Mouse (Mus musculus) midbrain, postnatal 0 days (tissue): ENCODE data around the gene Oxnad1. TPM values are rescaled to one million over a fixed set of nuclear protein-coding genes. Genes with fewer than 3 reads are reported as not detected.
"Not testable (repeated sequence)": the region's sequence is repeated elsewhere in the genome, so short reads cannot be mapped to it uniquely, and the experiment has no call there.

Experiments used
- ATAC-seq: fragments of 200-750 bp; cut with Nextera tagmentation; 2 replicates; pipeline ENCODE4 v1.8.0; 2017; ENCODE audit warnings: moderate number of reproducible peaks, mild to moderate bottlenecking, moderate TSS enrichment, moderate library complexity; ENCODE audit not compliant: low FRiP score
- DNase-seq: peaks from one replicate; pipeline ENCODE4 v3.0.0-alpha.2; 2015; ENCODE audit warnings: low spot score
- H3K27ac ChIP-seq: fragments of 300-500 bp; sonication (generic); 2 replicates; pipeline ENCODE4 v1.5.1; 2014; ENCODE audit warnings: low read depth, mild to moderate bottlenecking, low read length, mixed read lengths
- H3K27me3 ChIP-seq: fragments of 300-500 bp; sonication (generic); 2 replicates; pipeline ENCODE4 v1.6.1; 2014; ENCODE audit warnings: low read length, control low read depth, mixed read lengths; ENCODE audit not compliant: insufficient read depth
- H3K36me3 ChIP-seq: fragments of 300-500 bp; sonication (generic); 2 replicates; pipeline ENCODE4 v1.6.1; 2014; ENCODE audit warnings: low read length, control low read depth, mixed read lengths; ENCODE audit not compliant: insufficient read depth
- H3K4me1 ChIP-seq: fragments of 300-500 bp; sonication (generic); 2 replicates; pipeline ENCODE4 v1.6.1; 2014; ENCODE audit warnings: mild to moderate bottlenecking, control low read depth, antibody characterized with exemption, low read length, mixed read lengths; ENCODE audit not compliant: insufficient read depth
- H3K4me2 ChIP-seq: fragments of 300-500 bp; sonication (generic); 2 replicates; pipeline ENCODE4 v1.6.1; 2014; ENCODE audit warnings: low read depth, mild to moderate bottlenecking, low read length, mixed read lengths; ENCODE audit not compliant: poor library complexity, severe bottlenecking
- H3K4me3 ChIP-seq: fragments of 300-500 bp; sonication (generic); 2 replicates; pipeline ENCODE4 v1.5.1; 2014; ENCODE audit warnings: low read depth, mild to moderate bottlenecking, low read length, moderate library complexity
- H3K9ac ChIP-seq: fragments of 300-500 bp; sonication (generic); replicated peaks from 2 replicates; pipeline ENCODE4 v1.6.1; 2014; ENCODE audit warnings: mild to moderate bottlenecking, low read length, moderate library complexity, mixed read lengths; ENCODE audit not compliant: poor library complexity, severe bottlenecking
- H3K9me3 ChIP-seq: fragments of 300-500 bp; sonication (generic); 2 replicates; pipeline ENCODE4 v1.6.1; 2016; ENCODE audit warnings: low read length, control low read depth
- CTCF ChIP-seq: IDR thresholded peaks from 2 replicates; pipeline ENCODE4 v1.5.1; 2016; ENCODE audit warnings: antibody characterized with exemption, mild to moderate bottlenecking
- WGBS: fragments of 180-500 bp; shearing (Covaris S2); extraction: QIAGEN DNeasy Blood & Tissue Kit; methylation state at CpG from one replicate; pipeline ENCODE4 v1.1.7; 2014; 5-methylcytosine and 5-hydroxymethylcytosine counted together
- polyA plus RNA-seq: library from polyadenylated mRNA; unstranded; fragments of >200 nt; fragmentation: Nextera tagmentation; extraction: Ambion mirVana; gene quantifications from 2 replicates; pipeline ENCODE4 v1.2.1, GENCODE M21; 2015
- total RNA-seq: library from RNA; depleted of rRNA; stranded (reverse); fragments of >200 nt; gene quantifications from 2 replicates; pipeline ENCODE4 v1.2.3, GENCODE M21; 2014

Gene Oxnad1
- total and polyA plus RNA-seq, 2 experiments from 2014 or later: 17.8 to 22.6 TPM

DNA sequence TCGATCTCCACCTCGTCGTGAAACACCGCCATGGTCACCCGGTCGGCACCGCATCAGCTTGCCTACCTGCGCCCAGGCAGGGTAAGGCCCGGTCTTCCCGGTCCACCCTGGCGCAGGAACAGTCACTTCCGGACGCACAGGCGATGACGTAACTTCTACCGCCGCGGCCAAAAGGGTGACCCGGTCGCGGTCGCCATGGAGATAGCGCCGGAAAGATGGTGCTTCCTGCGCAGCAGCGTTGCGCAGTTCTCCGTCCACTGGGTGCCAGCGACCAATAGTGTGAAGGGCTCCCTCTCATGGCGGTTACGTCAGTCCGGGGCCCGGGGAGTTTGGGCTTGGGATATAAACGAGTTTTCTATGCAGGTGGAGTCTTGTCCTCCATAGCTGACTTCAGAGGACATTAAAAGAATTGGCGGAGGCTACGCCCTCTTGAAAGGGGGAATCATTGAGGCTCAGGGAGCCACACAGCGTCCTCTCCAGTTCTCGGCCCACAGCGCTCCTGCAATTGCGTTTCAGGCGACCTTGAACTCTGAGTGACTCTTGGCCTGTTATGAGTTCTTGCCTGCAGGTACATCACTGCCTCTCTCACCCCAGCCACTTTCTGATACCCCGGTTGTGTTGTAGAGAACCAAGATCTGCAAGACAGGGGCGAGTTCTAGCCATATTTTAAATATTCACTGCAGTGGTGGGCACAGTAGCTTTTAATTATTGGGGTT is 470 bp downstream of the Oxnad1 start, which contains the start of gene Dph3:
Dph3 (minus strand) TSS at position 244 of the 716 bp plus-strand sequence.
- peak; percentile 98 for DNase-seq
- Histone ChIP-seq H3K27ac (peak within 1 kb of the TSS; percentile 68), H3K9ac (peak within 1 kb of the TSS; percentile 65), H3K4me1 (0 out of 2 replicates have a peak, but pooled peaks cover 5% of the 10 kb centered on the region), H3K9me3 (no peaks in the 10 kb centered on the region), H3K36me3 (peaks cover 14% of the 10 kb centered on the region), H3K27me3 (no peaks in the 10 kb centered on the region), H3K4me2 (peak within 1 kb of the TSS; percentile 72), H3K4me3 (peak within 1 kb of the TSS; percentile 43)
- peak; percentile 96 for ATAC-seq
- peak; percentile 74 for TF ChIP-seq CTCF
- WGBS: under 1% methylated on average over 43 of the region's 43 CpGs

- no peak for DNase-seq
- H3K27me3 ChIP-seq: no peaks in the 10 kb centered on the region
Observed at GRCm38 (mm10) chr14:32086226-32086625, 1.1 kb downstream of the Oxnad1 start.

GRCm38 (mm10) chr14:32087584-32088248 is 2.5 kb downstream of the Oxnad1 start:
- H3K9ac ChIP-seq, H3K4me2 ChIP-seq, H3K4me3 ChIP-seq, H3K27me3 ChIP-seq, H3K4me1 ChIP-seq, DNase-seq, ATAC-seq, H3K27ac ChIP-seq, H3K9me3 ChIP-seq, H3K36me3 ChIP-seq: not testable (repeated sequence)
- 88% methylated on average over 7 of the region's 7 CpGs for WGBS

More at GRCm38 (mm10) chr14:32086226-32086625, 1.1 kb downstream of the Oxnad1 start:
- Histone ChIP-seq H3K4me2 (peak overlapping the region; percentile 72), H3K4me1 (0 out of 2 replicates have a peak, but pooled peaks cover 5% of the 10 kb centered on the region), H3K27ac (peak overlapping the region; percentile 12; the same call in 1 of the 2 replicates), H3K9me3 (no peaks in the 10 kb centered on the region), H3K9ac (peak overlapping the region; percentile 65), H3K36me3 (peaks cover 11% of the 10 kb centered on the region), H3K4me3 (peak overlapping the region; percentile 43)
- ATAC-seq: no peak
- 22% methylated on average over 8 of the region's 8 CpGs for whole genome bisulfite sequencing
- no peak for TF ChIP-seq CTCF

DNA sequence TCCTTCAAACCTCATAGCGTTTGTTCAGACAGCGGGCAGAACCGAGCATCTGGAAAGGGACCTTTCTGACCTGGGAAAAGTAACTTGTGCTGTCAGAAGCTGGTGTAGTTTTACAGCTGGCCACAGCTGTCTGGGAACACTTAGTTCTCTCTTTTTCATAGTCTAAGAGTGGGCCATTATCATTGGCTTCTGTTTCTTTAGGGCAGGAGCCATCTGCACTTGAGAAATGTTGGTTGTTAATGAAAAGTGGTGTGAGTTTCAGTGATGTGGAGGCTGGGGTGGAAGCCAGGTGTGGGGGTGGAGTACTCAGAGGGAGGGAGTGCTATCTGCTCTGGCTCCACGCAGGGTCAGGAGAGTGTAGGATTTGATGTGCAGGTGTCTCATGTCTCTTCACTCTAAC is 6.0 kb downstream of the Oxnad1 start:
- Histone ChIP-seq H3K27me3 (no peaks in the 10 kb centered on the region), H3K4me1 (0 out of 2 replicates have a peak, but pooled peaks cover 5% of the 10 kb centered on the region), H3K27ac (no peak overlapping the region), H3K4me2 (no peak overlapping the region), H3K9ac (no peak overlapping the region), H3K9me3 (no peaks in the 10 kb centered on the region), H3K36me3 (peaks cover 28% of the 10 kb centered on the region), H3K4me3 (no peak overlapping the region)
- ATAC-seq (no peak), DNase-seq (no peak)
- no peak for TF ChIP-seq CTCF
- WGBS: 84% methylated on average over 4 of the region's 4 CpGs

DNA sequence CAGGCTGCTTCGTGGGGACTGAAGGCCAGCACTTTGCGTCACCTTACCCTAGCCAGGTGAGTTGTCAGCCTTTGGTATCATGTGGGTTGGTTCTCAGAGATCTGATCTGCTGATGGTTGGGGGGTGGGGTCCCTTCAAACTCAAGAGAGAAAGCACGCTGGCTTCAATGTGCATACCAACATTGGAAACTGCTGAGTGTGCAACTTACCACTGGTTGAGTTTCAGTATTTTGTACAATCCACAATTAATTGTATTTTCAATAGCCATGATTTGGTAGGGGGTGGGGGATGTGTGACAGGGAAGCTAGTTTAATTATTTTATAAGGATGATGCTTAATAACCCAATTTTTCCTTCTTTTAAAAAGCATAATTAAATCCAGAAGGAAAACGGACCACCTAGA is 6.5 kb downstream of the Oxnad1 start:
- WGBS: 90% methylated on average over 4 of the region's 4 CpGs

DNA sequence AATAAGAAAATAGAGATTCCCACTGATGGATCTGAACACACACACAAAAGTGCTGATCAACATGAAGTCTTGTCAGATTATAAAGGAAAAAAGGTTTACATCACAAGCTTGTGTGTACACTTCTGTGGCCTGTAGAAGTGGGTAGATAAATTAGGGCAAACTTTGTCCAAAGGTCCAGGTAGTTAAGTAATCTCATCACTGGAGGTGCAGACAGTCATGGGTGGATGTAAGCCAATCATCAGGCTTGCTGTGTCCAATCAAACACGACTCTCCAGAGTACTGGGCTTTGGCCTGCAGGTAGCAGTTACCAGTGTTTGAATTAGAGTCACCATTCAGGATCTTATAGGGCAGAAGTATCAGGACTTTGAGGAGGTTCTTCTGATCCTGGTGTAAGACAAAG is 7.8 kb downstream of the Oxnad1 start:
- WGBS: 77% methylated on average over 1 of the region's 1 CpGs
- Histone ChIP-seq H3K4me3 (no peak overlapping the region), H3K27me3 (no peaks in the 10 kb centered on the region), H3K9ac (no peak overlapping the region), H3K4me1 (no peaks in the 10 kb centered on the region), H3K9me3 (no peaks in the 10 kb centered on the region), H3K36me3 (peaks cover 38% of the 10 kb centered on the region), H3K4me2 (no peak overlapping the region), H3K27ac (no peak overlapping the region)
- ATAC-seq (no peak), DNase-seq (no peak)
- no peak for TF ChIP-seq CTCF

More for the DNA sequence above, 6.5 kb downstream of the Oxnad1 start:
- TF ChIP-seq CTCF: no peak
- no peak overlapping the region for H3K4me2 ChIP-seq
- H3K27ac ChIP-seq: no peak overlapping the region
- no peaks in the 10 kb centered on the region for H3K4me1 ChIP-seq
- H3K4me3 ChIP-seq: no peak overlapping the region
- H3K36me3 ChIP-seq: peaks cover 28% of the 10 kb centered on the region
- H3K27me3 ChIP-seq: no peaks in the 10 kb centered on the region
- H3K9ac ChIP-seq: no peak overlapping the region
- no peak for DNase-seq
- no peaks in the 10 kb centered on the region for H3K9me3 ChIP-seq
- no peak for ATAC-seq
